Mouse (Mus musculus) T-cell, adult 66 days (primary cell): ENCODE data around the gene Gm21366. TPM values are rescaled to one million over a fixed set of nuclear protein-coding genes. Genes with fewer than 3 reads are reported as not detected.

Experiments
- total RNA-seq, 2 experiments: library from RNA; stranded (reverse); gene quantifications; 3 replicates in 1 of 2; 4 replicates in 1 of 2; pipeline ENCODE4 v1.2.4; 2023

Gm21366 gene
- not detected for total RNA-seq

DNA sequence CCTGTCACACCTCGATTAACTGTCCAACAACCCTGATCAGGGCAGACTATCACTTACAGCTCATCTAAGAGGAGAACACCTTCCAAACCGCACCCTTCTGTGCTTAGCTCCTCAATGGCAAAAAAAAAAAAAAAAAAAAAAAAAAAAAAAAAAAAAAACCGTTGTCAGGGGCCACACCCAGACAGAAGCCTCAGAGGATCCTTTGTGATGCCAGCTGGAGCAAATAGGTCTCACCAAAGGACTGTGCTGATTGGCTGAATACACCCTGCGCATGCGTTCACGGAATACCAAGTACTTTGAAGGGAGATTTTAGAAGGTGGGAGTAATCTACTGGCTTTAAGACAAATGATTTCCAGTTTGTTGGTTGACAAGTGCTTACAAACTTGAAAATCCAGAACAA, at the start of gene Gm21366:
Gm21366 (minus strand) TSS at position 101 of the 400 bp plus-strand sequence.

